Mouse (Mus musculus): ENCODE results near the gene Krt34. TPM values are rescaled to one million over a fixed set of nuclear protein-coding genes. Genes with fewer than 3 reads are reported as not detected.

Gene Krt34
- total and polyA plus RNA-seq, 2 experiments from 2014 or later, result not detected

DNA sequence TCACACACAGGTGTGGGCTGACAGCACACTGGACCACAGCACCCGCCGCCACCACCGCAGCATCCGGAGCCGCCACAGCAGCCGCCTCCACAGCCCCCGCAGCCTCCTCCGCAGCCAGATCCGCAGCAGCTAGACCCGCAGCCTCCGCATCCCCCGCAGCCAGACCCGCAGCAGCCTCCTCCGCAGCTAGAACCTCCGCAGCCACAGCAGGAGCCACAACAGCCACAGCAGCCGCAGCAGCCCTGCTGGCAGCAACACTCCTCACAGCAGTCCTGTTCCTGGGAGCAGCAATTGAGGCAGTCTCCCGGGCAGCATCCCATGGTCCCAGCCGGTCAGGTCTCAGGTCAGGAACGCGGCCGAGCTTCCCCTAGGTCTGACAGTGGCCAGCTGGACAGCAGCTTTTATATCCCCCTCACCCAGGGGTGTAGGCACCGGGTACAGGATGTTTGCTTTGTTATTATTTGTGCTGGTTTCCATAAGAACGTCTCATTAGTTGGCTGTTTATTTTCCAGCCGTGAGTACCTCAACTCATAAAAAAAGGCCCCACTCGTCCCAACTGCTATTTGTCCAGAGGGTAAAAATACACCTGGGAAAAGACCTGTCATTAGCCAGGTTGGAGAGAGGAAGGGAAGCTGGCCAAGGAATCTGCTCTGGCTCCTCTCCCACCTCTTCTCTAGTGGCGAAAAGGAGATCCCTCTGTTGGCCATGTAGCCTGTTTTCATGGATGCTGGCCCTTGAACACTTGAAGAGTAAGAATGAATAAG lies 47.6 kb downstream of the Krt34 start, which contains the start of gene Krtap17-1:
Krtap17-1 (minus strand) TSS at position 375 of the 764 bp plus-strand sequence.
- H3K4me1 ChIP-seq (ENCODE audit: insufficient read depth, low read length), result no peaks in the 10 kb centered on the region
- H3K9me3 ChIP-seq (ENCODE audit: low read length), result no peaks in the 10 kb centered on the region
- WGBS, result 28% methylated on average over 25 of the region's 26 CpGs
- H3K9ac ChIP-seq (replicated peaks; ENCODE audit: low read length, poor library complexity, severe bottlenecking), result peak within 1 kb of the TSS; percentile 3; the same call in 1 of the 2 replicates
- H3K4me3 ChIP-seq (ENCODE audit: low read depth, low read length), result peak within 1 kb of the TSS; percentile 22; the same call in 1 of the 2 replicates
- no peaks in the 10 kb centered on the region for H3K36me3 ChIP-seq (ENCODE audit: insufficient read depth, low read length)
- no peak for ATAC-seq (ENCODE audit: low FRiP score)
- H3K4me2 ChIP-seq (ENCODE audit: low read depth, low read length, poor library complexity, severe bottlenecking), result peak within 1 kb of the TSS; percentile 43
- no peaks in the 10 kb centered on the region for H3K27me3 ChIP-seq (ENCODE audit: insufficient read depth, low read length)
- DNase-seq (ENCODE audit: low spot score), result no peak
- no peak within 1 kb of the TSS for H3K27ac ChIP-seq (ENCODE audit: low read depth, low read length)
- no peak for TF ChIP-seq CTCF (IDR thresholded peaks at IDR 0.05)

DNA sequence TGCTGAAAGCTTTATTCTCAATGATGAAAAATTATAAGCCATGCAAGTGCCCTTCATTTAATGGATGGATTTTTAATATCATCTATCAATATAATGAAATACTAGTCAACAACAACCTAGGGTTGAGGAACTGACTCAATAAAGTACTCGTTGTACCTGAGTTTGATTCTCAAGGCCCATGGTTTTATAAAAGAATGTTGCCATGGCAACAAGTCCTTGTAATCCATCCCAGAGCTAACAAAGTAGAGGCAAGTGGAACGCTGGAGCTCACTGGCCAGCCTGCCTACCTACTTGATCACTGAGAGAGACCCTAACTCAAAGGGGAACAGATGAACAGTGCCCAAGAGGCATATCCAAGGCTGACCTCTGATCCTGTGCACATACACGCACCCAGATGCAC lies 50.8 kb downstream of the Krt34 start:
- Histone ChIP-seq H3K27ac (ENCODE audit: low read depth, low read length) (no peak overlapping the region), H3K36me3 (ENCODE audit: insufficient read depth, low read length) (no peaks in the 10 kb centered on the region), H3K4me3 (ENCODE audit: low read depth, low read length) (no peak overlapping the region), H3K9ac (replicated peaks; ENCODE audit: low read length, poor library complexity, severe bottlenecking) (no peak overlapping the region), H3K27me3 (ENCODE audit: insufficient read depth, low read length) (no peaks in the 10 kb centered on the region), H3K4me2 (ENCODE audit: low read depth, low read length, poor library complexity, severe bottlenecking) (no peak overlapping the region), H3K4me1 (ENCODE audit: insufficient read depth, low read length) (no peaks in the 10 kb centered on the region), H3K9me3 (ENCODE audit: low read length) (no peaks in the 10 kb centered on the region)
- no peak for TF ChIP-seq CTCF (IDR thresholded peaks at IDR 0.05)
- peak; percentile 64 for DNase-seq (ENCODE audit: low spot score)
- ATAC-seq (ENCODE audit: low FRiP score), result no peak
- 44% methylated on average over 3 of the region's 3 CpGs for WGBS

DNA sequence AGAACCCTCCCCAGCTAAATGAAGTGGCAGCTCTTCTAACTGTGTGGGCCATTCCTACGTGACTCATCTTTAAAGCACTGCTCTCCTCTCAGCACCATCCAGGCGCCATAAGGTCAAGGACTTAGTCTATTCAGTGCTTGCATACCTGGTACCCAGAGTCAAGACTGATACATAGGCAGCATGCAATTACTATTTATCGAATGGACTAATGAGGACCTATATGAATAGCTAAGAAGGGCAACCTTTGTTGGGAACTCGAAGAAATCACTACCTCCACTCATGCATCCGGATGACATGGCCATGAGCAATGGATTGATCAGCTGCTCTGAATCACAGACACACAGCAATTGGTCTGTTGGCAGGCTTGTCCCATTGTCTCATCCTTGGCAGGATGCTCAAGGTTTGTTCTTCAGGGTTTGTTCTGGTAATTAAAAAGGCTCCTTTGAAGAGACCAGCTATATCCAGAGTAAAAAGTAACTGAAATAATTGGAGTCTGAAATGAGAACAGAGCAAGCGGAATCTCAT lies 51.4 kb downstream of the Krt34 start:
- no peak for DNase-seq (ENCODE audit: low spot score)
- WGBS, result 89% methylated on average over 6 of the region's 6 CpGs
- H3K27ac ChIP-seq (ENCODE audit: low read depth, low read length), result no peak overlapping the region
- no peak for TF ChIP-seq CTCF (IDR thresholded peaks at IDR 0.05)
- H3K9me3 ChIP-seq (ENCODE audit: low read length), result no peaks in the 10 kb centered on the region
- no peaks in the 10 kb centered on the region for H3K27me3 ChIP-seq (ENCODE audit: insufficient read depth, low read length)
- no peaks in the 10 kb centered on the region for H3K36me3 ChIP-seq (ENCODE audit: insufficient read depth, low read length)
- no peak overlapping the region for H3K4me3 ChIP-seq (ENCODE audit: low read depth, low read length)
- no peaks in the 10 kb centered on the region for H3K4me1 ChIP-seq (ENCODE audit: insufficient read depth, low read length)
- ATAC-seq (ENCODE audit: low FRiP score), result no peak
- no peak overlapping the region for H3K4me2 ChIP-seq (ENCODE audit: low read depth, low read length, poor library complexity, severe bottlenecking)
- H3K9ac ChIP-seq (replicated peaks; ENCODE audit: low read length, poor library complexity, severe bottlenecking), result no peak overlapping the region

DNA sequence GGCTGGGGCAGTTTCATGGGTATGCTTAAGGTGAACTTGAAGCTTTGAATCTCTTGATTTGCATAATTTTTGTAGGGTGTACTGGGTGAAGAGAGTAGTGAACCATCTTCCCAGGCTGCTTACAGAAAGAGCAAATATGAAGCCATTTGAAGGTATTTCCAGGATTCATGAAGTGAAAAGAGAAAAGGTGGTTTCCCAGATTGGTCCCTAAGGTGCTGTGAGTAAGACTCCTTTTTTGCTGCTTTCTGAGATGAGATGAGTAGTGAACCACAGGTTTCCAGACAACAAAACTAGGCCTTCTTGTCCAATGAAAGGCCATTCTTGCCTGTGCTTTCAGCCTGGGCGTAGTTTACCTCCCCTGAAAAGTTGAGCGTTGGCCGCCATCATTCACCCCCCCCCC lies 52.8 kb downstream of the Krt34 start:
- no peak for TF ChIP-seq CTCF (IDR thresholded peaks at IDR 0.05)
- no peak overlapping the region for H3K4me2 ChIP-seq (ENCODE audit: low read depth, low read length, poor library complexity, severe bottlenecking)
- no peak overlapping the region for H3K4me3 ChIP-seq (ENCODE audit: low read depth, low read length)
- DNase-seq (ENCODE audit: low spot score) (no peak), ATAC-seq (ENCODE audit: low FRiP score) (no peak)
- no peak overlapping the region for H3K27ac ChIP-seq (ENCODE audit: low read depth, low read length)
- no peaks in the 10 kb centered on the region for H3K9me3 ChIP-seq (ENCODE audit: low read length)
- H3K4me1 ChIP-seq (ENCODE audit: insufficient read depth, low read length), result no peaks in the 10 kb centered on the region
- no peak overlapping the region for H3K9ac ChIP-seq (replicated peaks; ENCODE audit: low read length, poor library complexity, severe bottlenecking)
- 94% methylated on average over 3 of the region's 3 CpGs for whole genome bisulfite sequencing
- no peaks in the 10 kb centered on the region for H3K36me3 ChIP-seq (ENCODE audit: insufficient read depth, low read length)
- H3K27me3 ChIP-seq (ENCODE audit: insufficient read depth, low read length), result no peaks in the 10 kb centered on the region

Other genes with a start within 250 kb of the Krt34 start
Only the 30 nearest of the 32 such genes appear.
- not detected in 2 replicates for gene Gm11554, start 237.1 kb downstream of the Krt34 start, total RNA-seq (2014; rRNA removed)
- gene Gm11554, start 237.1 kb downstream of the Krt34 start, polyA plus RNA-seq (2015; fragmentation: Nextera tagmentation; extraction: Ambion mirVana), result not detected in 2 replicates
- not detected in 2 replicates for gene Krtap4-13, start 231.7 kb downstream of the Krt34 start, total RNA-seq (2014; rRNA removed)
- not detected in 2 replicates for gene Krtap4-13, start 231.7 kb downstream of the Krt34 start, polyA plus RNA-seq (2015; fragmentation: Nextera tagmentation; extraction: Ambion mirVana)
- not detected in 2 replicates for gene Gm11564, start 225.9 kb downstream of the Krt34 start, total RNA-seq (2014; rRNA removed)
- not detected in 2 replicates for gene Gm11564, start 225.9 kb downstream of the Krt34 start, polyA plus RNA-seq (2015; fragmentation: Nextera tagmentation; extraction: Ambion mirVana)
- not detected in 2 replicates for gene 2300003K06Rik, start 203.5 kb downstream of the Krt34 start, total RNA-seq (2014; rRNA removed)
- not detected in 2 replicates for gene 2300003K06Rik, start 203.5 kb downstream of the Krt34 start, polyA plus RNA-seq (2015; fragmentation: Nextera tagmentation; extraction: Ambion mirVana)
- gene Krtap4-16, start 189.9 kb downstream of the Krt34 start, total RNA-seq (2014; rRNA removed), result not detected in 2 replicates
- not detected in 2 replicates for gene Krtap4-16, start 189.9 kb downstream of the Krt34 start, polyA plus RNA-seq (2015; fragmentation: Nextera tagmentation; extraction: Ambion mirVana)
- gene Gm11568, start 183.6 kb downstream of the Krt34 start, total RNA-seq (2014; rRNA removed), result not detected in 2 replicates
- gene Gm11568, start 183.6 kb downstream of the Krt34 start, polyA plus RNA-seq (2015; fragmentation: Nextera tagmentation; extraction: Ambion mirVana), result not detected in 2 replicates
- not detected in 2 replicates for gene Gm11559, start 177.1 kb downstream of the Krt34 start, total RNA-seq (2014; rRNA removed)
- gene Gm11559, start 177.1 kb downstream of the Krt34 start, polyA plus RNA-seq (2015; fragmentation: Nextera tagmentation; extraction: Ambion mirVana), result not detected in 2 replicates
- not detected in 2 replicates for gene Krtap9-1, start 168.2 kb downstream of the Krt34 start, total RNA-seq (2014; rRNA removed)
- gene Krtap9-1, start 168.2 kb downstream of the Krt34 start, polyA plus RNA-seq (2015; fragmentation: Nextera tagmentation; extraction: Ambion mirVana), result not detected in 2 replicates
- not detected in 2 replicates for gene Gm11567, start 162.4 kb downstream of the Krt34 start, total RNA-seq (2014; rRNA removed)
- not detected in 2 replicates for gene Gm11567, start 162.4 kb downstream of the Krt34 start, polyA plus RNA-seq (2015; fragmentation: Nextera tagmentation; extraction: Ambion mirVana)
- not detected in 2 replicates for gene Krtap31-1, start 133.6 kb downstream of the Krt34 start, total RNA-seq (2014; rRNA removed)
- gene Krtap31-1, start 133.6 kb downstream of the Krt34 start, polyA plus RNA-seq (2015; fragmentation: Nextera tagmentation; extraction: Ambion mirVana), result not detected in 2 replicates
- not detected in 2 replicates for gene Gm11565, start 126.8 kb downstream of the Krt34 start, total RNA-seq (2014; rRNA removed)
- gene Gm11565, start 126.8 kb downstream of the Krt34 start, polyA plus RNA-seq (2015; fragmentation: Nextera tagmentation; extraction: Ambion mirVana), result not detected in 2 replicates
- not detected in 2 replicates for gene Krtap31-2, start 105.3 kb downstream of the Krt34 start, total RNA-seq (2014; rRNA removed)
- not detected in 2 replicates for gene Krtap31-2, start 105.3 kb downstream of the Krt34 start, polyA plus RNA-seq (2015; fragmentation: Nextera tagmentation; extraction: Ambion mirVana)
- not detected in 2 replicates for gene Krtap9-5, start 93.1 kb downstream of the Krt34 start, total RNA-seq (2014; rRNA removed)
- not detected in 2 replicates for gene Krtap9-5, start 93.1 kb downstream of the Krt34 start, polyA plus RNA-seq (2015; fragmentation: Nextera tagmentation; extraction: Ambion mirVana)
- not detected in 2 replicates for gene Krtap29-1, start 62.5 kb downstream of the Krt34 start, total RNA-seq (2014; rRNA removed)
- not detected in 2 replicates for gene Krtap29-1, start 62.5 kb downstream of the Krt34 start, polyA plus RNA-seq (2015; fragmentation: Nextera tagmentation; extraction: Ambion mirVana)
- not detected in 2 replicates for gene Krtap16-1, start 55.0 kb downstream of the Krt34 start, total RNA-seq (2014; rRNA removed)
- gene Krtap16-1, start 55.0 kb downstream of the Krt34 start, polyA plus RNA-seq (2015; fragmentation: Nextera tagmentation; extraction: Ambion mirVana), result not detected in 2 replicates
- 0.22 and 1.4 TPM in 2 replicates for gene Krtap17-1, start 47.6 kb downstream of the Krt34 start, total RNA-seq (2014; rRNA removed)
- 1.7 TPM in 2 replicates for gene Krtap17-1, start 47.6 kb downstream of the Krt34 start, polyA plus RNA-seq (2015; fragmentation: Nextera tagmentation; extraction: Ambion mirVana)
- not detected in 2 replicates for gene Krt33a, start 25.3 kb downstream of the Krt34 start, total RNA-seq (2014; rRNA removed)
- not detected in 2 replicates for gene Krt33a, start 25.3 kb downstream of the Krt34 start, polyA plus RNA-seq (2015; fragmentation: Nextera tagmentation; extraction: Ambion mirVana)
- gene Krt33b, start 11.7 kb downstream of the Krt34 start, total RNA-seq (2014; rRNA removed), result not detected in 2 replicates
- 0.13 and 0.25 TPM in 2 replicates for gene Krt33b, start 11.7 kb downstream of the Krt34 start, polyA plus RNA-seq (2015; fragmentation: Nextera tagmentation; extraction: Ambion mirVana)
- 0.93 TPM in 1 of 2 replicates, not detected in the other for gene Krt31, start 9.0 kb upstream of the Krt34 start, total RNA-seq (2014; rRNA removed)
- gene Krt31, start 9.0 kb upstream of the Krt34 start, polyA plus RNA-seq (2015; fragmentation: Nextera tagmentation; extraction: Ambion mirVana), result not detected in 2 replicates
- not detected in 2 replicates for gene Krt32, start 46.7 kb upstream of the Krt34 start, total RNA-seq (2014; rRNA removed)
- gene Krt32, start 46.7 kb upstream of the Krt34 start, polyA plus RNA-seq (2015; fragmentation: Nextera tagmentation; extraction: Ambion mirVana), result not detected in 2 replicates
- gene Krt35, start 54.7 kb upstream of the Krt34 start, total RNA-seq (2014; rRNA removed), result 0.60 TPM in 1 of 2 replicates, not detected in the other
- gene Krt35, start 54.7 kb upstream of the Krt34 start, polyA plus RNA-seq (2015; fragmentation: Nextera tagmentation; extraction: Ambion mirVana), result 0.10 TPM in 1 of 2 replicates, not detected in the other
- gene Krt36, start 64.1 kb upstream of the Krt34 start, total RNA-seq (2014; rRNA removed), result 0.44 TPM in 1 of 2 replicates, not detected in the other
- gene Krt36, start 64.1 kb upstream of the Krt34 start, polyA plus RNA-seq (2015; fragmentation: Nextera tagmentation; extraction: Ambion mirVana), result not detected in 2 replicates
- not detected in 2 replicates for gene Krt13, start 80.0 kb upstream of the Krt34 start, total RNA-seq (2014; rRNA removed)
- gene Krt13, start 80.0 kb upstream of the Krt34 start, polyA plus RNA-seq (2015; fragmentation: Nextera tagmentation; extraction: Ambion mirVana), result not detected in 2 replicates
- gene Krt15, start 94.4 kb upstream of the Krt34 start, total RNA-seq (2014; rRNA removed), result 0.33 and 6.0 TPM in 2 replicates
- gene Krt15, start 94.4 kb upstream of the Krt34 start, polyA plus RNA-seq (2015; fragmentation: Nextera tagmentation; extraction: Ambion mirVana), result 0.22 and 0.43 TPM in 2 replicates
- 1.6 and 5.4 TPM in 2 replicates for gene Krt19, start 107.1 kb upstream of the Krt34 start, total RNA-seq (2014; rRNA removed)
- gene Krt19, start 107.1 kb upstream of the Krt34 start, polyA plus RNA-seq (2015; fragmentation: Nextera tagmentation; extraction: Ambion mirVana), result 6.5 and 8.1 TPM in 2 replicates
- gene Krt9, start 151.7 kb upstream of the Krt34 start, total RNA-seq (2014; rRNA removed), result not detected in 2 replicates
- not detected in 2 replicates for gene Krt9, start 151.7 kb upstream of the Krt34 start, polyA plus RNA-seq (2015; fragmentation: Nextera tagmentation; extraction: Ambion mirVana)
- 0.42 and 9.5 TPM in 2 replicates for gene Krt14, start 166.0 kb upstream of the Krt34 start, total RNA-seq (2014; rRNA removed)
- gene Krt14, start 166.0 kb upstream of the Krt34 start, polyA plus RNA-seq (2015; fragmentation: Nextera tagmentation; extraction: Ambion mirVana), result 0.54 and 0.75 TPM in 2 replicates
- not detected in 2 replicates for gene Krt16, start 207.3 kb upstream of the Krt34 start, total RNA-seq (2014; rRNA removed)
- gene Krt16, start 207.3 kb upstream of the Krt34 start, polyA plus RNA-seq (2015; fragmentation: Nextera tagmentation; extraction: Ambion mirVana), result not detected in 2 replicates
- gene Krt17, start 219.5 kb upstream of the Krt34 start, total RNA-seq (2014; rRNA removed), result 0.52 and 5.5 TPM in 2 replicates
- 1.2 and 1.5 TPM in 2 replicates for gene Krt17, start 219.5 kb upstream of the Krt34 start, polyA plus RNA-seq (2015; fragmentation: Nextera tagmentation; extraction: Ambion mirVana)
- 0.27 TPM in 1 of 2 replicates, not detected in the other for gene Krt42, start 228.3 kb upstream of the Krt34 start, total RNA-seq (2014; rRNA removed)
- gene Krt42, start 228.3 kb upstream of the Krt34 start, polyA plus RNA-seq (2015; fragmentation: Nextera tagmentation; extraction: Ambion mirVana), result not detected in 2 replicates